Mouse (Mus musculus) kidney, adult 18-20 months (tissue): ENCODE measurements around the gene Kcnk5.

Source experiments
- DNase-seq: peaks from one replicate; pipeline ENCODE4 v3.0.0; 2021

Gene Kcnk5

DNA sequence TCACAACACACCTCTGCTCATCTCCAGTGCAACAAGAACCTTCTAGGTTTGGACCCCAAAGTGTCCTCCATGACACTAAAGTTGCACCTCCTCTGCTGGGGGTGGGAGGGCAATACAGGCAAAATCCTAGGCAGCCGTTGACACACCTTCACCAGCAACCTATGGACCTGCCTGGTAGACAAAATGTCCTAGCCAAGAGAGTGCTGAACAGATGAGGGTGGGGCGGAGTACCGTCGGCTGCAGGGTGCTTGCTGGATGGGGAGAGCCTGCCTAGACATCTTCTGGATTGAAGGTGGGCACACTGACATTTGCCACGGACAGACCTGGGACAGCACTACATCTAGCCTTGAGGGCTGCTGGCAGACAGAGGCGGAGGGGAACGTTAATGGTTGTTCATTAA, 17.2 kb downstream of the Kcnk5 start:
- DNase-seq = peak; percentile 61

DNA sequence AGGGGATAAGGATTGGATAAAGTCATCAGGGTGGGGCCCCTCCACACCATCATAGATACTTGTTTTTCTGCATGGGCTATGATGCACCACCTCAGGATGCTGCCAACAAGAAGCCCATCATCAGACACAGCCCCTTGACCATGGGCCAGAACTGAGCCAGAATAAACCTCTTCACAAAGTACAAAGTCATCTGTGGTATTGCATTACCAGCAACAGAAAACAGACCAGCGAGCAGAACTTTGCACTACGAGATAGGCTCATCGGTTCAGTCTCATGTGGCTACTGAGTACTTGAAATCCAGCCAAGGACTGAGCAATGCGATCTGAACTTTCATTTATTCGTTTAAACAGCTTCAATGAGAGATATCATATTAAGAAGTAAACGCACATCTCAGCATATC, 18.9 kb downstream of the Kcnk5 start:
- no peak for DNase-seq

DNA sequence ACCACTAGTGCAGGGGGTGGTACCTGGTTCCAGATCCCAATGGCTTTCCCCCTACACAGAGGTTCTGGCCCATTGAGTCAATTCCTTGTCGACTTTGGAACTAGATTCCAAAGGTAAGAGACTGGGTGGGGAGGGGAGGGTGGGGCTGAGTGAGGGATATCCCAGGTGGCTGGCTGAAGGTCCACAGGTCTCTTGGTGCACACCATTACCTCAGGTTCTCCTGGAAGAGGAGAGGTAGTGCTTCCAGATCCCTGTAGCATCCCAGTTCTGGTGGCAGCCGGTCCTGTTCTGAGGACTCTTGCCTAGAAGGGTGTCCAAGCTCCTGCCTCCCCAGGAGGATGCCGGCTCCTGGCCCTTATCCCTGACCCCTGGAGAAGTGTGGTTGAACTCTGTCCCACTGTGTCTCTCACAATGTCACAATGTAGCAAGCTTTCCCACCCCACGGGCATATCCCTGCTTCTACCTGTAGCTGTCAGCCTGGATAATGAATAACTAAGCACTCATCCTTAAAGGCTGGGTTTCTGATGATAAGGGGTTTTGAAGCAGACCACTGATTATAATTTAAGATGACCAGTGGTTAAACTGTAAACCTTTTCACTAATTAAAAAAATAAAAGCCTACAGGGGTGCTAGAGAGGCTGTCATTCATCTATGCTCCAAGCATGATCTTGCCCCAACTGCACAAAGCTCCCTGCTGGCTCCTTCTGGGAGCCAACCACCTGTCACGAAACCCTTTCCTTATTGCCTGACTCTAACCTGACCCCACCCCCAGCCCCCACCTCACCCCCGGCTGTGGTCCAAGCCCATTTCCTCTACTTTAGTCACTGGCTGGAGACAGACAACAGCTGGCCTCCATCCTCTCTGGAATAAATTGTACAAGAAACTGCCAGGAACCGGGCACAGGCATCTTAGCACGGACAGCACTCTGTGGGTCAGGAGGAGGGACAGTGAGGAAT, 22.6 kb downstream of the Kcnk5 start:
- DNase-seq = peak; percentile 59

DNA sequence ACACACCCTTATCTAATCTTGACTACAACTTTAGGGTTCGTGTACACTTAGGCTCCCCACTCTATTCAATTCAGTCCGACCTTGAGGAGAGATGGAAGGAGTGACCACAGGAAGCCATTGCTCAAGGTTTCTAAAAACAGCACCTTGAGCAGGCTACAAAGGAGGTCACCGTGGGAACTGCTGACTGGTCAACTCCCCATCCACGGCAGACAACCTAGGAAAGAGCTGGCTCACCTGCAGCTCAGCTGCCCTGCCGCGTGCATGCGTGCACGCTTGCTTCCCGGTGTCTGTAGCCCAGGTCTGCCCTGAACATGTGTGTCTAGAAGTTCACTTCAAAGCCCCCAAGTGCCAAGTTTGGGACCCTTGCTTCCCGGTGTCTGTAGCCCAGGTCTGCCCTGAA, 24.0 kb downstream of the Kcnk5 start:
- DNase-seq = no peak

DNA sequence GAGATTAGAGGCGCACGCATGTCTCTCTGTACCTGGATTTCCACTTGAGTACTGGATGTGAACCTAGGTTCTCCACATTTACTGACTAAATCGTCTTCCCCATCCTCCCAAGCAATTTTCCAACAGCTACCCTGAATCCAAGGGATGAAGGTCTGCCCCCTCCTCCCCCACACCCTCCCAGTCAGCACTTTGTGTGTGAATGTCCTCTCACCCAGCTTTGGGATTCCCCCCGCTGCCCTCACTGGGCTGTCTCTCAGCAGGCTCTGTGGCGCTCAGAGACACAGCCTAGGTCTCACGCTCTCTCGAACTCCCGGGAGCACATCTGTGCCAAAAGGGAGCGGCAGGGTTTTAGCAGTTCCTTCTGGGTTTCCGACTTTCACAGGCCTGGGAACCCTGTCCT, 25.9 kb downstream of the Kcnk5 start:
- DNase-seq = no peak

DNA sequence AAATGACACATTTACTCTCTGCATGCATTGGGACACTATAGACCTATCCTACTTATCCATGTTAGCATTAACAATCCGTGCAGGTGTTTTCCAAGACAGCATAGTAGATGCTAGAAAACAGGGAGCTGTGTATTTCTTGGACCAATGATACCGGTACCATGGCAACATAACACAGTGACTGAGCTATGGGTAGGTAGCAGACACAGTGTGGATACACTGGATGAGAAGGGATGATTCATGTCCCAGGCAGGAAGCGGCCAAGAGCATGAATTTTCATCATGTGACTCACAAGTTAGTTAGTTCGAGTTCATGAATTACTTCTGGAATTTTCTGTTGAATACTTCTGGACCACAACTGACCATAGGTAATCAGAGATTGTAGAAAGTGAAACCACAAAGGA, 26.7 kb downstream of the Kcnk5 start:
- DNase-seq = no peak

DNA sequence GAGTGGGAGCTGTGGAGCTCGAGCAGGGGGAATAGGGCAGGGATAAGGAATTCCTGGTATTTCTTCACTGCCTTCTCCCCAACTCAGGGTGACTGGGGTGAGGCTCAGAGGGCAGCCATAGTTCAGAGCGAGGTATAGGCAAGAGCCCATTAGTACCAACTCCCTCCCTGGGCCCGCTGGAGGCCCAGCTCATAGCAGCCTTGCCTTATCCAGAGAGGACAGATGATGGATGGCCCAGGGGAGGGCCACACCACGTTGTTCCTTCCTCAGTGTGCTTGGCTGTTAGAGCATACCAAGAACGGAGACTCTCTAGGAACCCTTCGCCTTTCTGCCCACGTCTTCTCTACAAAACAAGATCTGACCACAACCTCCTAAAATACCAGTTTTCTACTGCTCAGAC, 27.4 kb downstream of the Kcnk5 start:
- DNase-seq = no peak

DNA sequence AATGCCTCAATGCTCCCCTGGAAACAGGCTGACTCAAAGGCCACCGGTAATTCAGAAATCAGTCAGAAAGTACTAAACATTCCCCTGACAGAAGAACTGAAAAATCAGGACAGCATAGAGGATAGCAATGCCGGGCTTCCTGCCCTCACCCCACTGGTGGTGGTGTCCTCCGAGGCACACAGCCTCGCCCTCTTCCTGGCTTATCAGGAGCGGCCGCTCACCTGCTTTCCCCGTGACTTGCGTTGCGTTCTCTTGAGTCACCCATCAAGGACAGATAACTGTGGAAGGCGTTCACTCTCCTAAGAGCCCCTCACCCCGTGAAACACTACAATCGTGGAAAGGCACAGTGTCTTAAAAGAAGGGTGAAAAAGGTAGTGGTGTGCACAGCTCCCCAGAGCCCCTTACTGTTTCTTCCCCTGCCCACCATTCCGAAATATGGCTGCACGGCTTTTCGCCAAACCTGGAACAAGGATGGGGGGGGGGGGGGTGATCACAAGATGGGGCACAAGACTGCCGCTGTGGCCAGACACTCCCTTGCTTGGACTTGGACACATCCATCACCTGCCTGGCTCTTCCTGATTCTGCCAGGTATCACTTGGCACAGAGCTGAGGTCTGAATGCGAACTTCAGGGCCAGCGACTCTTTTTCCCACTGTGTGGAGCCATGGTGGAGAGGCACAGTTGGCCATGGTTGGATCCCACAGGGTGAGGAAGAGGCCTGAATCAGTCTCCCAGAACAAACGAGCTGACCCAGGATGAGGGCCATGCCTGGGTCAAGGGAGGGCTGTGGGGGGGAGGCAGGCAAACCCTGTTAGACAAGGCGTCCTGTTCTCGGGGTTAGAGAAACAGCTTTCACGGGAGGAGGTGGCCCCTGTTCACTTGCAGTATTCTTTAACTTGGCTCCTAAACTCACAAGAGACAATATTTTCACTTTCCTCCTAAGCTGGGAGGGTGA, 32.2 kb downstream of the Kcnk5 start:
- no peak for DNase-seq

DNA sequence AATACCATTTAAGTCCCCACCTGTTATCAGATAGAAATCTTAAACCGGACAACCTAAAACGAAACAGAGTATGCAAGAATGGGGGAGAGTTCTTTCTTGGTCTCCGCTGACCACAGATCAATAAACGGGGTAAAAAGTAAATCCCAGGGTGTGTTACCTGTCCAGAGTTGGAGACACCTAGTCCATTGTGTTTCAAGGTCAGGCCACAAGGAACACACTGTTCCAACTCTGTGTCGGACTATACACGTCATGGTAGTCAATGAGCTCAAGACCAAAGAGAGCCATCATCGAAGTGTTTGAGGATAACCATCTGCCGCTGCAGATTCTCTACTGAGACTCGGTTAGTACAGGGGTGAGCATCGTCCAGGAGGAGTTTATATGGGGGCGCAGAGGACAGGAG, 33.1 kb downstream of the Kcnk5 start:
- no peak for DNase-seq

DNA sequence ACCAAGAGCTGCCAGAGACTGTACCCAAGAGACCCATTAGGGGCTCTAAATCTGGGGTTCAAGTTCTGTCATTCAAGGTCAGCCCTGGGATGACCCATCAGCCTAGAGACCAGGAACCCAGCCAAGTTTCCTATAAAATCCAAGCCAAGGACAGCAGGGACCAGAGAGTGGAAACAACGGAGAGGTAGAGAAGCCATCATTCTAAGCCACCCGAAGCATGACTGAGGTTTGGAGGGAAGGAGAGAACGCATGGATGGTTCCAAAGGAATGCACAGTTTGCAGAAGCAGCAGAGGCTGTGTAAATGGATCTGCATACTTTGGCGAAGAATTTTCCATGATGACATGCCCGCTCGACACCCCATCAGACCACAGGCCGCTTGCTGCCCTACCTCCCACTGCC, 33.8 kb downstream of the Kcnk5 start:
- DNase-seq = no peak

DNA sequence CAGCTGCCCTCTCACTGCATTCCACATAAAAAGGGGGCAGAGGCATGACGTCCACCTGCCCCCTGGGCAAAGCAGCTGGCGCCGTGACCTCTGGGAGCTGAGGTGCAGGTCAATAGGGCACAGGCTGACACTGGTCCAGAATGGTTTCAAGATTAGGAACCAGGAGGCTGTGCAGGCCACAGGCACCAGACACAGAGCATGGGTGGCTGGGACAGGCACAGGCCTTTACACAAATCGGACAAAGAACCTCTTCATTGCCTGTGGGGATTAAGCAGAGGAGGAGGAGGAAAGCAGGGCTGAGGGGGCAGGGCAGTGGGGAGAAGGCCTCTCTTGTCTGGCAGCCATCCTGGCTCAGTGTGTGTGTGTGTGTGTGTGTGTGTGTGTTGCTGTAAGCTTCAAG, 37.5 kb downstream of the Kcnk5 start:
- peak; percentile 5 for DNase-seq

DNA sequence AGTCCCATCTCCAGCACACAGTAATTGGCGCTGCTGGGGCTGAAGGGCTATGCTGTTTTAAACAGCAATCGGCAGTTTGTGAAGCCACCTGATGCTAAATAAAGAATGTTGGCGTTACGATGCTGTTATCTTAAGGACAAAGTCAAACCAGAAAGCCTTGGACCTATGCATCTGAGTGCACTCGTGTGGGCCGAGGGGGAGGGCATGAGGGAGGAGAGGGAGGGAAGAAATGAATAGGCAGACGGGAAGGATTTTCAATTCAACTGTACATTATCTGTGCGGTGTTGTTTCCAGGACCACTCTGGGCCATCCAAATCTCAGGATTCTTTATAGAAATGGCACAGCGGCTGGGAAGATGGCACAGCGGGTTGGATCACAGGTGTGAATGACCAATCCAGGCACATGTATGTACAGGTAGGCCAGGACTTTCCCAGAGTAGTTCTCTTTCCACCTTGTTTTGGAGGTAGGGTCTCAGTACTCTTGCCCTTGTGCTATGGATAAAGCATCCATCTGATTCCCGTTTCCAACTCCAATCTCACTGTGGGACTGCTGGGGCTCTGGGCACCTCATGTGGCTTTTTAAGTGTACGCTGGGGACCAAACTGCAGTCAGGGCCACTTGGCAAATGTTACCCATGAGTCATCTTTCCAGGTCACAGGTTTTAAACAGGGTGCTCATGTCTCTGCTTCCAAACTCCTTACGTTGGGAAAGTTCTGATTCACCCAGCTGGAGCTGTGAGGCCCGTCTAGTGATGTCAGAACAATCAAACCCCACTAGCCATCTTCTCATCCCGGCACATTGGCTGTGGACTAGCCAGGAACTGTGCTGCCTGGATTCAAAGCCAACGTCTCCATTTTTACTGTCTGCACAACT, 42.9 kb downstream of the Kcnk5 start, which contains the start of gene Saysd1:
Saysd1 (minus strand) TSS at position 51 of the 872 bp plus-strand sequence.
- DNase-seq = no peak

DNA sequence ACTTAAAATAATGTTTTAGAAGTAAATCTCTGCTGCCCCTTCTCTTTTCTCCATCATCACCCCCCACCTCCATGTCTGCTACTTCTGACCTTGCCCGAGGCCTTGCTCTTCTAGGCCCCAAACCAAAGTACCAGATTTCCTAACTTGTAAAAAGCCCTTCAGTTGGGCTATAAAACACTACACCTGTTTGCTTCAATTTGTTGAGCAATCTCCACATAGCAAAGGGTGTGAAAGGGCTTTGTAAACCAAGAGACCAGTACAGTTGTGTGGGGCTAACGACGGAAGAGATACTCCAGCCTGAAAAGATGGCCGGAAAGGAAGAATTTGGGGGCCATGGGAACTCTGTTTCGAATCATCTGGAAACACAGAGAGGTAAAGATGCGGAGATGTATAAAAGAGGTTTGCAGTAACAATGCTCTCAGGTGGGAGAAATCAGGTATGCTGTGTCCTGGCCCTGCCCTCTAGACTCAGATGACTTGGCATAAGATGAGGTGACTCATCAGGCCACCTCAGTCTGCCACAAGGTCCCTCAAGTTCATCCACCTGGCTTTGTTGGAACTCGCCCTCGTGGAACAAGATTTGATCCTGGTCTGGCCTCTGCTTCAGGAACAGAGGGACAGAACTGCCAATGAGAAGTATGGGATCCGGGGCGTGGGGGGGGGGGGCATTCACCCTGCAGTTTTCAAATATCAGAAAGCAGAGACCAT, 46.5 kb downstream of the Kcnk5 start:
- DNase-seq = no peak

DNA sequence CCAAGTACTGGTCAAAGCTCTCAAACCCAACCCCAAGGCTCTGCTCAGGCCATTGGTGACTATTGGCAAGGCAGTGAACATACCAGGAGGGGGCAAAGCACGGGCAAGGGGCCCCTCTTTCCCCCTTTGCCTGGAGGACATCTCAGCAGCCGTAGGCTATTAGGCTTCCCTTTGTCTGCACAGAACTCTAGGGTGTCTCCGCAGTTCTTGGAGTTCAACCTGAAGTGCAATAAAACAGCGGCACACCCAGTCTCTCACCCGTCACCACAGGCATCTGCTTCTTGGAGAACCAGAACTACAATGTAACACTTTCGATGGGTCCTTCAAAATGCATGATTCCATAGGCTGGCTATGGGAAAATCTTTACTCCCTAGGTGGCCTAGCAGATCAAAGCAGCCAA, 53.4 kb downstream of the Kcnk5 start:
- DNase-seq = no peak

DNA sequence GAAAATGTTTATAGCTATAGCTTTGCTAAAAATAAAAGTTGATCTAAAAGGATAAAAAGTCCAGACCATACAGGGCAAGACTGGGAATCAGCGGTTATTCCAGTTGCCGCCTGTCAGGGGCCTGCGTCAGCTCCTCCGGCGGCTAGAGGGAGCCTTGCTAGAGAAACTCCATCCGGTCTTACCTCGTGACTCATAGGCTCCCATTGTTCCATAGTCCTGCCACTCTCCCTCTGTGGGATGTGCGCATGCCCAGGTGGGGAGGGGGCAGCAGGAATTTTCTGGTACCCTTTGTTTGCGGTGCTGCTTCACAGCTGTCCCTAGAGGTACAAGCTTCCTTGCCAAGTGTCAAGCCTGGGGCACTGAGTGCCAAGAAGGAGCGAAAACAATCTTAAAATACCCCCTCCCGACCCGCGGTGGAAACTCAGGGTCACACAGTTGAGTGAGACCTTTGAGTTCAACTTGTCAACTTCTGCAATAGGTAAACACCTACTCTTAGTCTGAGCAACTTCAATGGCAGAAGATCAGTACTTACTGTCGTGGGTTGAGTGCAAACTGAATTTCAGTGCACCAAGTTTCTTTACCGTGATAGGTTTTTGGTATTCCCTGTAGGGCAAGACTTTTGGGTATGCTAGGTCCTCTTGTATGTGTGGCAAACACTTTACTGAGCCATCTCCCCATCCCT, 54.1 kb downstream of the Kcnk5 start:
- DNase-seq = no peak

DNA sequence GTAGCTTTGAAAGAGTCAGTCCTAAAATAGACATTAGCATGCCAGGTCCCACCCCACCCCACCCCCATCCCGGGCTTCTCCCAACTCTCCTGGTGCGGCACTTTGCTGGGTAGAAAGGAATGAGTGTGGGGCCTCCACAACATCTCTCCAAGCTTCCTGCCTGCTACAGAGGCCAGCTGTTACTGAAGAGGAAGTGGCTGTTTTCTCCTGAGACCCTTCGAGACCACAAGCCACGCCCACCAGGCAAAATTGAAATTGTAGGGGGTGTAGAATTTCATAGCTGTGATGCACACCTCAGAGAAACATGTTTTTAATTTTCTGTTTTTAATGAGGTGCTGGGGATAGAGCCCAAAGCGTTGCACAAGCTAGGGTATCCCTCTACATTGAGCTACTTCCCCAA, 60.7 kb downstream of the Kcnk5 start:
- DNase-seq = no peak

DNA sequence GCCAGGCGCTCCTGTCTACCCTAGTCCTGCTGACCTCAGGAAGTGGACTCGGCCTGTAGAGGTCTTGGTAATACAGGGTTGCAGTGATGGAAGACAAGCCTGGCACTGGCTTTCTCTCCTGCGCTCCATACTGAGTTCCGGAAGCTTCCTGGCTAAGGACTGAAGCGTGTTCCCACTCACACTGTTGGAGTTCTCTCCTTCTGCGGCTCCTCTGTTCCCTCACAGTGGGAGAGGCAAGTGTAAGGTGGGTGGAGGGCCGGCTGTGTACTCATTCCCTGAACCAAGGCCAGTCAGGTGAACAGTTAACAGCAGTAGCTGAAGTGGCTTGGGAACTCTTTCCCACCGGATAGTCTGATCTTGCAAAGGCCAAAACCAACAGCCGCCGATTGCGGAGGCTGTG, 61.6 kb downstream of the Kcnk5 start:
- DNase-seq = no peak

DNA sequence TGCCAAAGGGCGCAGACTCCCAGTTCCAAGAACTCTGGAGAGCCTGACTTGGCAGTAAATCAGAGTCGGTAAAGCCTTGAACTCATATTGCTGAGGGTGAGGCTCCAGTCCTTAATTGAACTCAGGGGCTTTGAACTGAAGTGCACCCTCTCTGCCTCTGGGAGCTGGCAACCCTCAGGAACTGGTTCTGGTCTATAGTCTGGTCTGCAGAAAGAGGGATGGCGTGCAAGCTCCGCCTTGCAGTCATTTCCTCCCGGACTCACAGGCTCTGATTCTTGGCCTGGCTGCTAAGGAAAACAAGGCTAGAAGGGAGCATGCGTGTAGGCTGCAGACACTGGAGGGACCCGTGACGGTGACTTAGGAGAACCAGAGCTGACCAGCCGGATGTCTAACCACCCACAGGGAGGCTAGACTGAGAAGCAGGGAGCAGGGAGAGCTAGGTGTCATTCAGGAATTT, 65.4 kb downstream of the Kcnk5 start:
- peak; percentile 53 for DNase-seq

DNA sequence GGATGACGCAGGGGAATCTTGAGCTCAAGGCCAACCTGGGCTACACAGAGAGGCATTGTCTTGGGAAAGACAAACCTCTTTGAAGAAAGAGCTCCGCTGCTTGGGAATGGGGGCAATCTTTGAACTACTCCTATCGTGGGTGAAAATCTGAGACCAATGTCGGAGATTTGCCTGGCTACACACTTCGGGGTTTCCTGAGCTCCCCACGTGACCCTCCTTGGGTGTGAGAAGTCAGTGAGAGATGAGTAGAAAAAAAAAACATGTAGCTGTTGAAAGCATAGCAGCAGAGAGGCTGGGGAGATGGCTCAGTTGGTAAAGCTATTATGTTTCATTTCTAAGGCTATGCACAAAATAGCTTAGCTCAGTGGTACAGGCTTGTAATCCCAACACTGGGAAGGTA, 66.7 kb downstream of the Kcnk5 start:
- DNase-seq = no peak

DNA sequence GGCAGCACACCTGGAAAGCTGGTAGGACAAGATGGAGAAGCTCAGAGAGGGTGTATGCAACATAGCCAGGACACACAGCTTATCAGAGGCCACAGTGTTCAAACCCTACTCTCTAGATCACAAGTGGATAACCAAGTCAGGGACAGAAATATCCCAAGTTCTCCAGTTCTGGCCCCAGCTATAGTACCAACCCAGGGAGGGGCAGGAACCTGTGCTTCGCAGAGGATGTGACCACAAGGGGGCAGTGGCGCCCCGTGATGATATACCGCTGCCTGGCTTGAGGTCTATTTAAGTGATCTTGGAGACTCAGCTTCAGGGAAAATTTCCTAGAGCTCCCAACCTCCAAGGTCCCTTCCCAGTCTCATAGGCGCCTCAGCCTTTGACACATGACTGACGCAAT, 67.6 kb downstream of the Kcnk5 start:
- DNase-seq = peak; percentile 92
